Mouse (Mus musculus) ES-E14 (cell line): ENCODE results near the gene Lpar2. TPM values are rescaled to one million over a fixed set of nuclear protein-coding genes. Genes with fewer than 3 reads are reported as not detected.
A peak's percentile ranks its signal among the peaks of the same experiment; 100 is the strongest.

Experiments
- DNase-seq: peaks from one replicate; pipeline ENCODE4 v3.0.0-alpha.2; 2013; ENCODE audit warnings: low read depth, low spot score
- H3K27ac ChIP-seq: 2 replicates; pipeline ENCODE4 v1.5.1; 2012; ENCODE audit warnings: low read depth, mild to moderate bottlenecking, low read length, moderate library complexity, mixed read lengths; ENCODE audit not compliant: poor library complexity, insufficient read depth, severe bottlenecking
- H3K36me3 ChIP-seq: 2 replicates; pipeline ENCODE4 v1.6.1; 2012; ENCODE audit warnings: mild to moderate bottlenecking, low read length, moderate library complexity, mixed read lengths; ENCODE audit not compliant: control insufficient read depth, poor library complexity, insufficient read depth, severe bottlenecking
- H3K4me1 ChIP-seq, 2 experiments: fragments of 150-350 bp in 1 of 2; sonication (generic) in 1 of 2; 2 replicates each; pipeline ENCODE4 v1.6.1; 2012; ENCODE audit warnings: low read length in 2 of 2, mild to moderate bottlenecking in 1 of 2, mixed read lengths in 1 of 2; ENCODE audit not compliant: control insufficient read depth in 2 of 2, insufficient read depth in 2 of 2, poor library complexity in 1 of 2
- H3K4me3 ChIP-seq, 2 experiments: fragments of 150-350 bp in 1 of 2; sonication (generic) in 1 of 2; 2 replicates each; pipeline ENCODE4 v1.5.1; 2012; ENCODE audit warnings: low read length in 2 of 2, low read depth in 1 of 2, mild to moderate bottlenecking in 1 of 2, mixed read lengths in 1 of 2; ENCODE audit not compliant: insufficient read depth in 1 of 2, poor library complexity in 1 of 2, severe bottlenecking in 1 of 2
- H3K9ac ChIP-seq: 2 replicates; pipeline ENCODE4 v1.6.1; 2012; ENCODE audit warnings: low read depth, mild to moderate bottlenecking, low read length, mixed read lengths; ENCODE audit not compliant: poor library complexity, insufficient read depth, severe bottlenecking
- H3K9me3 ChIP-seq: fragments of 150-350 bp; sonication (generic); 2 replicates; pipeline ENCODE4 v1.6.1; 2012; ENCODE audit warnings: low read depth, mild to moderate bottlenecking, low read length; ENCODE audit not compliant: control insufficient read depth, insufficient read depth
- CHD2 ChIP-seq: IDR thresholded peaks from 2 replicates; pipeline ENCODE4 v1.6.1; 2014; ENCODE audit warnings: mild to moderate bottlenecking, low read depth, low read length, inconsistent platforms
- HCFC1 ChIP-seq: IDR thresholded peaks from 2 replicates; pipeline ENCODE4 v1.6.1; 2012; ENCODE audit warnings: low read length, inconsistent platforms, borderline replicate concordance; ENCODE audit not compliant: insufficient read depth
- MAFK ChIP-seq: IDR thresholded peaks from 2 replicates; pipeline ENCODE4 v1.6.1; 2014; ENCODE audit warnings: mild to moderate bottlenecking, low read depth, low read length, inconsistent platforms; ENCODE audit not compliant: insufficient read depth
- ZC3H11A ChIP-seq: IDR thresholded peaks from 2 replicates; pipeline ENCODE4 v1.6.1; 2012; ENCODE audit warnings: low read depth, mild to moderate bottlenecking, inconsistent platforms, low read length, borderline replicate concordance
- ZNF384 ChIP-seq: IDR thresholded peaks from 2 replicates; pipeline ENCODE4 v1.6.1; 2012; ENCODE audit warnings: low read depth, low read length, inconsistent platforms
- in situ Hi-C, 2 experiments: fragments of 600-800 bp; cut with MboI; formaldehyde crosslinking; loops; one replicate each; pipeline ENCODE4 v1.15.1; 2025; ENCODE audit warnings: low sequenced_read_pairs in 2 of 2, inconsistent platforms in 1 of 2; ENCODE audit not compliant: unreplicated experiment in 2 of 2
- total RNA-seq: library from RNA; depleted of rRNA; stranded (reverse); fragments of 300-350 nt; gene quantifications from 2 replicates; pipeline ENCODE4 v1.2.3, GENCODE M21; 2012

Gene Lpar2
- total RNA-seq, 1 experiment: 5.6 TPM

- no peak for DNase-seq
- TF ChIP-seq ZNF384 (peak; percentile 53; the same call in 1 of the 2 replicates), CHD2 (no peak), MAFK (no peak), HCFC1 (peak; percentile 8; the same call in 1 of the 2 replicates), ZC3H11A (no peak)
- Histone ChIP-seq H3K27ac (peak overlapping the region; percentile 82), H3K9ac (peak overlapping the region; percentile 97), H3K36me3 (peaks cover 32% of the 10 kb centered on the region), H3K4me1 (peaks cover 4% of the 10 kb centered on the region in 2 experiments; a peak in 1 of 4 replicates), H3K9me3 (no peaks in the 10 kb centered on the region), H3K4me3 (peak overlapping the region; percentile 93 to 94)
- in situ Hi-C loops: no loop called here
Observed at GRCm38 (mm10) chr8:69791415-69792068, 30.7 kb upstream of the Lpar2 start.

DNA sequence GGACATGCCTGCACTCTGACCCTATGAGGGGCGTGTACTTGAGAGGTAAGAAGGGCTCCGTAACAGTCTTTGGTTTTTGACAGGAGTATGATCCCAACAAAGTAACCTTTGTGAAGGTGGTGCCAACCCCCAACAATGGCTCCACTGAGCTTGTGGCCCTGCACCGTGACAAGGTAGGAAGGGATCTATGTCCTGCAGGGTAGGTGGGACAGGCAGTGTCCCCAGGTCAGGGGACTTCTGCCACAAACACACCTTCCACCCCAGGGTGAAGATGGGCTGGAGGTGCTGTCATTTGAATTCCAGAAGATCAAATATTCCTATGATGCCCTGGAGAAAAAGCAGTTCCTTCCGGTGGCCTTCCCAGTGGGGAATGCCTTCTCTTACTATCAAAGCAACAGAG lies 28.6 kb upstream of the Lpar2 start:
- Histone ChIP-seq H3K9ac (no peak overlapping the region), H3K4me1 (peaks cover 4% of the 10 kb centered on the region in 2 experiments; a peak in 1 of 4 replicates), H3K27ac (no peak overlapping the region), H3K4me3 (no peak overlapping the region), H3K36me3 (peaks cover 53% of the 10 kb centered on the region), H3K9me3 (no peaks in the 10 kb centered on the region)
- no peak for DNase-seq
- in situ Hi-C loops: no loop called here
- no peak for TF ChIP-seq ZC3H11A
- TF ChIP-seq ZNF384: no peak
- no peak for TF ChIP-seq MAFK
- TF ChIP-seq CHD2: no peak
- no peak for TF ChIP-seq HCFC1

- Histone ChIP-seq H3K36me3 (peaks cover 57% of the 10 kb centered on the region), H3K4me3 (no peak overlapping the region), H3K9ac (no peak overlapping the region), H3K9me3 (no peaks in the 10 kb centered on the region), H3K4me1 (peaks cover 4% of the 10 kb centered on the region in 2 experiments; a peak in 1 of 4 replicates), H3K27ac (no peak overlapping the region; the same call in 1 of the 2 replicates)
- no peak for TF ChIP-seq ZC3H11A
- TF ChIP-seq ZNF384: no peak
- TF ChIP-seq CHD2: no peak
- TF ChIP-seq MAFK: no peak
- TF ChIP-seq HCFC1: no peak
- DNase-seq: no peak
- in situ Hi-C loops: no loop called here
Observed at GRCm38 (mm10) chr8:69794096-69794495, 28.1 kb upstream of the Lpar2 start.

- in situ Hi-C loops: no loop called here
- Histone ChIP-seq H3K36me3 (peaks cover 65% of the 10 kb centered on the region), H3K27ac (no peak overlapping the region), H3K4me3 (no peak overlapping the region), H3K9ac (no peak overlapping the region), H3K9me3 (no peaks in the 10 kb centered on the region), H3K4me1 (peaks cover 1 to 4% of the 10 kb centered on the region in 2 experiments; a peak in 1 of 4 replicates)
- TF ChIP-seq ZC3H11A (no peak), MAFK (no peak), ZNF384 (no peak), CHD2 (no peak), HCFC1 (no peak)
- DNase-seq: no peak
Observed at GRCm38 (mm10) chr8:69794901-69795300, 27.3 kb upstream of the Lpar2 start.
